Mouse (Mus musculus) thymus, postnatal 25 days (tissue): ENCODE results near the gene Trim68.
A peak's percentile ranks its signal among the peaks of the same experiment; 100 is the strongest.
"Not testable (repeated sequence)": the region's sequence is repeated elsewhere in the genome, so short reads cannot be mapped to it uniquely, and the experiment has no call there.

ENCODE experiments used
- DNase-seq: peaks from one replicate; pipeline ENCODE4 v3.0.0; 2022

The Trim68 gene

GRCm38 (mm10) chr7:102686944-102687501 is at the start of gene Trim68:
Gene Trim68, minus strand, starts transcription at chr7:102687327.
- DNase-seq = peak; percentile 94

DNA sequence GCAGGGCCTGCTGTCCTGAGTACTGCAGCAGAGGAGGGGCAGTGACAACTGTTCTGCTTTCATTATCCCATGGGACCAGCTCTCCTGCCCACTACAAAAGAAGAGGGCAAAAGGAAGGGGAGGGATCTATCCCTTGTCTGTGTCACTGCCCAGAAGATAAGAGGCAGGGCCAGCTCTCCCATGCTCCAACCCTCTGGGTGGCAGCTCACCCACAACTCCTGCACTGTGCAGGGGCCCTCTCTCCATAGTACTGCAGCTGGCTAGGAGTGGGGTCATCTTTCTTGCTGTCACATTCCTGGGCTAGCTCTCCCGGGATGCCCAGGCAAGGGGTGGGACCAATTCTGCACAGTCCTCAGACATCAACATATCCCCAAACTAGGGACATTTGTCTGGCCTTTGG is 46.7 kb upstream of the Trim68 start:
- no peak for DNase-seq

DNA sequence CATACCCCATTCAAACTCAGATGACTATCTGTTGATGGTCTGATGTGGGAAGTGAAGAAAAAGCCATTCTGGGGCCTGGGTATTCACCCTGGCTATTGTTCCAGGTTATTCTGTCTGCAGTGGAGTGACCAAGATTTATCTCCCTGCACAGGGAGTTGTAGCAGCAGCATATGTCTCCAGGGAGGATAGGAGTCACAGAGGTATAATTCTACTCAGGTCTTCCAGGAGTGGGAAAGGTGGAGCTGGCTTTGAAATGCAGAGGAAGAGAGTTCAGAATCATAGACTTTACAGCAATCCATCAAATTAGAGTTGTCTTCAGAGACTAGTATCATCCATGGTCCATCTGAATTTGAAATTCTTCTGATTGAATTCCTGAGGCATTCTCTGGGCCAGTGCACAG is 40.3 kb upstream of the Trim68 start, which contains the start of gene Olfr559:
Olfr559 (minus strand) TSS at position 101 of the 400 bp plus-strand sequence.
- no peak for DNase-seq

- DNase-seq = no peak
Measured at GRCm38 (mm10) chr7:102718970-102719369, 31.8 kb upstream of the Trim68 start, which contains the start of gene Olfr33. Gene Olfr33, minus strand, starts transcription at chr7:102719070.

DNA sequence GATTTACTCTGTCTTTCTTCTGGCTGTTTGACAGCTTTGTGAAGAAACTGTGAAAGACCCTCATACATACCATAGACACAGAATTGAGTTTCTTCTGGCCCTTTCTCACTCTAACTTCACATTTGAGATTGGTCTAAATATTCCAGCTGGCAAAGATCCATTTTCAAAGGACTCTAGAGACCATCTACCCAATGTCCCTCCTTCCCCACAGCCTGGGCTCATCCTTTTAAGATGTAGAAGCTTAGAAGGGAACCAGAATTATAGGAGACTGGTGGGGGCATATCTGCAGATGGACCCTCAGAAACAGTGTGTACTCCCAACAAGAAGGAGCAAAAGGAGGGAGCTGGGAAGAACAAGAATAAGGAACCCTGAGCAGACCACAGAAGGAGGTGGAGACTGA is 14.8 kb upstream of the Trim68 start, which contains the start of gene Olfr558:
Olfr558 (plus strand) TSS at position 301 of the 400 bp plus-strand sequence.
- no peak for DNase-seq

GRCm38 (mm10) chr7:102698461-102698860 is 11.3 kb upstream of the Trim68 start:
- DNase-seq = no peak

DNA sequence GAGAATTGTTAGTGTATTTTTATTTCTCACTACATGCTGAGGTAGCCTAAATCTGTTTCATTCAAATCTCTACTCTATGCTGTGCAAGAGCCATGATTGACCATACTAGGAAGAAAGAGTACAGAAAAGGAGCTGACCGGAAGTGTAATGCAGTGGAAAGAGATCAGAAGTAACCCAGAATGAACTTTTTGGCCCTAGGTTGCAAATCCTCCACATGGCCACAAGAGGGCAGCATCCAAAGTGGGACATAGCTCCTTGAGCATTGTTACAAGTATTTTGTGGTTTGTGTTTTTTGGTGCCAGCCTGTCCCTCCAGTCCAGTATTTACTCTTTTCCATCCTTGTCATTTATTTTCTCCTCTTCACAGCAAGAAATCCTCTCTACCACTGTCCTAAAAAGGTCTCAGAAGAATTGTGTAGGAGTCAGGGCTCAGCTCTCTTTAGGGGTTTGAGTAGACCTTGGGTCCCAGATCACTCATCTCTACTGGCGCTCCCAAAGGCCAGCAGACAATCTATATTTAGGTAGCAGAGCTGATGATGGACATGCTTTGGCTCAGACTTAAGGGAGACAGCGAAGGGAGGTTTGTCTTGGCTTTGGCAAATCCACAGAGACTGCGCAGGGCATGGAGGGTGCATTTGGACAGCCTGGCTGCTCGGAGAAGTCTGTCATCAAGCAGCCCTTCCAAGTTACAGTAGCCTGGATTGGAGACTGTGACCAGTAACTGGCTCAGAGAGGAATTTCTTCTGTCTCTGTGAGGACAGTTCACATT is 8.4 kb upstream of the Trim68 start, which contains the start of gene Olfr557:
Olfr557 (plus strand) TSS at position 553 of the 768 bp plus-strand sequence.
- peak; percentile 23 for DNase-seq

DNA sequence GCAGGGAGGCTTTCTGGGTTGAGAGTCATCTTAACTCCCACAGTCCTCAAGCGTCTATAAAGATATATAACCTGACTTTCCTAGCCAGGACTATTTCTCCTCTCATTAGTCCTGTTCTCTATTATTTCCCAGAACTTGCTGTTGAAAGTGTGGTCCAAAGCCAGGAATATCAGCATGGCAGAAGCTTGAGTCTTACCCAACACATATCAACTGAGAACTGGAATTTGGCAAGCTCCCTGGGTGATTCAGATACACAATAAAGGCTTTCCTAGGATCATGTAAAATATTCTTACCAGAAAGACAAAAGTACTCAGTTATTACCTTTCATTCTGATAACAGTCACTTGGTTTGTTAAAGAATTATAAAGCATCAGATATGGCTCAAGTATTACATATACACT is 5.2 kb downstream of the Trim68 start:
- no peak for DNase-seq

DNA sequence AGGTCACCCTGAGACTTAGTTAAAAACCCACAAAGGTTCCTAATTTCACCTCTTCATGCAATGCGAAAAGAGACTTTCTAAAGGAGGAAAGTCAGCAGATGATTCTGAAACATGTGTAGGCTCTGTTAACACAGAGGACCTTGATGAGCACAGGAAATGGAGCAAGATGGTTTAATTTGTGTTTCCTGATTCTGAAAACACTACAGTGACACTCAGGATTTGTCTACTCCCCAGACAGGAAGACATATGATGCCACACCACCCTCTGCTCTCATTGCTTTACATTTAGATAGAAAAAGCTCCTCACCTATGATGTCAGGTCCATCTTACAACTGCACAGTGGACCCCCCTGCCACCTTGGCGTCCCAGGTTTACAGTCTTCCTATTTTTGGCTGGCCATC is 10.9 kb downstream of the Trim68 start:
- DNase-seq = no peak

- no peak for DNase-seq
Measured at GRCm38 (mm10) chr7:102665378-102665777, 21.7 kb downstream of the Trim68 start.

GRCm38 (mm10) chr7:102664599-102664998 is 22.5 kb downstream of the Trim68 start, which contains the start of gene Olfr556:
Gene Olfr556, plus strand, starts transcription at chr7:102664899.
- no peak for DNase-seq

GRCm38 (mm10) chr7:102658523-102658922 is 28.6 kb downstream of the Trim68 start, which contains the start of gene Olfr555:
Gene Olfr555, plus strand, starts transcription at chr7:102658823.
- DNase-seq = no peak

DNA sequence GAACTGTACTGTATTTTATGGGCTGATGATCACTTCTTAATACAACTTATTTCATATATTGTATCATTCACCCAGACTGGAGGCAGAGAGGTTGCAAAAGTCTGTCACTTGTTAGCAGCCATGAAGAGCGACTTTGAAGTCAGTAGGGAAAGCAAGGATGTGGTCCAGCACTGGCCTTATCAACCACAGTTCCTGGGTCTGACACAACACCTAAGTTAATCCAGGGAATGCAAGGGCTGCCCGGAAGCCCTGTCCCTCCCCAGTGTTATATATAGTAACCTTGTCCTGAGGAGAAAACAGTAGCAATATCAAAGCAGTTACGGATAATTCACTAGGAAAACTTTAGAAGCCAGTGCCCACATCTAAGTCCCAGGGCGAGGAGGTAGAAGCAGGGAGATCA is 42.2 kb downstream of the Trim68 start:
- DNase-seq = not testable (repeated sequence)

DNA sequence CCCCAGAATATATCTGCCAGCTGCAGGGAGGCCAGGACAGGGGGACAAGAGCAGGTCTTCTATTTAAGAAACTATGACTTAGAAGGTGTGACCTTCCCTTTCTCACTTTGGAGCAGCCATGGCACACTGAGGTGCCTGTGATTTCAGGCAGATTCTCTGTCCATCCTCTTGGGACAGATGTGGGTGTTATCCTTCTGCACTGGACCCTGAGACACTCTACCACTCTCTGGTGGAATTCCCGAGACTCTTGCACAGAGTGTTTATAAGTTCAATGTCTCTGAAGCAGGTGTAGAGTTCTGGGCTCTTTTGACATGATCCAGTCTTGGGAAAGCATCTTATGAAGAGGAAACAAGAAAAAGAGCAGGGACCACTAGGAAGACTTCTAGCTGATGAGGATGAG is 49.0 kb downstream of the Trim68 start, which contains the start of gene Olfr554:
Olfr554 (plus strand) TSS at position 301 of the 400 bp plus-strand sequence.
- no peak for DNase-seq

DNA sequence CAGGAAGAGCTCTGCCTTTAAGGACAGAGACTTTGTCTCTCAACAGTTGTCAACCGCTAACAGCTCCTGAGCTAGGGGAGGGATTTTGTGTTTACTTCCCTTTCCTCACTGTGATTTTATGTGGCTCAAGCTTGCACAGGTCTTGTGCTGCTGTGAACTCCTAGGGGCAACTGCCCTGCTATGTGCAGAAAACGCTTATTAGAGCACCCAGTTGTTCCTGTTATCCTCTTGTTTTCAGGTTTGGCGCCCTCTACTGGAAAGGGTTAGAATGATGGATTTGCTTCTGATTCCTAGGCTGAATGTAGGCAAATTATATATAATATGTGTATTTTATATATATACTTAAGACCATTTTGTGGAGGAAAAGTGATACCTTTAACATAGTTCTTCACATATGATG is 50.5 kb downstream of the Trim68 start:
- peak; percentile 49 for DNase-seq
